Mouse (Mus musculus) intestine, postnatal 0 days (tissue): ENCODE data around the gene Mrps18b. TPM values are rescaled to one million over a fixed set of nuclear protein-coding genes. Genes with fewer than 3 reads are reported as not detected.
"Not testable (repeated sequence)": the region's sequence is repeated elsewhere in the genome, so short reads cannot be mapped to it uniquely, and the experiment has no call there.

Experiments used
- ATAC-seq: fragments of 200-750 bp; cut with Nextera tagmentation; 2 replicates; pipeline ENCODE4 v1.8.0; 2017; ENCODE audit warnings: mild to moderate bottlenecking, moderate TSS enrichment, moderate library complexity
- H3K27ac ChIP-seq: fragments of 300-500 bp; sonication (generic); 2 replicates; pipeline ENCODE4 v1.5.1; 2014; ENCODE audit warnings: mild to moderate bottlenecking, low read depth, low read length, moderate library complexity
- H3K27me3 ChIP-seq: fragments of 300-500 bp; sonication (generic); replicated peaks from 2 replicates; pipeline ENCODE4 v1.6.1; 2014; ENCODE audit warnings: low read length, mixed read lengths; ENCODE audit not compliant: control insufficient read depth, insufficient read depth
- H3K36me3 ChIP-seq: fragments of 300-500 bp; sonication (generic); 2 replicates; pipeline ENCODE4 v1.6.1; 2014; ENCODE audit warnings: mild to moderate bottlenecking, moderate library complexity; ENCODE audit not compliant: control insufficient read depth, insufficient read depth
- H3K4me1 ChIP-seq: fragments of 300-500 bp; sonication (generic); replicated peaks from 2 replicates; pipeline ENCODE4 v1.6.1; 2014; ENCODE audit warnings: antibody characterized with exemption, low read length, mixed read lengths; ENCODE audit not compliant: control insufficient read depth, insufficient read depth
- H3K4me2 ChIP-seq: fragments of 300-500 bp; sonication (generic); replicated peaks from 2 replicates; pipeline ENCODE4 v1.6.1; 2014; ENCODE audit warnings: low read depth, mild to moderate bottlenecking, moderate library complexity
- H3K4me3 ChIP-seq: fragments of 300-500 bp; sonication (generic); 2 replicates; pipeline ENCODE4 v1.5.1; 2014; ENCODE audit warnings: low read depth, low read length
- H3K9ac ChIP-seq: fragments of 300-500 bp; sonication (generic); 2 replicates; pipeline ENCODE4 v1.6.1; 2014; ENCODE audit warnings: mild to moderate bottlenecking, low read depth, low read length
- H3K9me3 ChIP-seq: fragments of 300-500 bp; sonication (generic); 2 replicates; pipeline ENCODE4 v1.6.1; 2016; ENCODE audit warnings: mixed run types; ENCODE audit not compliant: control insufficient read depth
- CTCF ChIP-seq: sonication (generic); IDR thresholded peaks from 2 replicates; pipeline ENCODE4 v1.5.1; 2016; ENCODE audit warnings: low read depth, mild to moderate bottlenecking, control low read depth, antibody characterized with exemption, moderate library complexity
- WGBS: fragments of 180-500 bp; shearing (Covaris S2); extraction: QIAGEN DNeasy Blood & Tissue Kit; methylation state at CpG from one replicate; pipeline ENCODE4 v1.1.7; 2014; 5-methylcytosine and 5-hydroxymethylcytosine counted together
- polyA plus RNA-seq: library from polyadenylated mRNA; unstranded; fragments of >200 nt; fragmentation: Nextera tagmentation; extraction: Ambion mirVana; gene quantifications from 2 replicates; pipeline ENCODE4 v1.2.1, GENCODE M21; 2015

The Mrps18b gene
- polyA plus RNA-seq, result 81.6 and 85.7 TPM in 2 replicates

- H3K4me3 ChIP-seq, result peak within 1 kb of the TSS; percentile 86
- WGBS, result under 1% methylated on average over 83 of the region's 83 CpGs
Observed at GRCm38 (mm10) chr17:35916297-35917142, at the start of gene Mrps18b, which contains the start of gene Ppp1r10. TSS of gene Mrps18b (minus strand) at chr17:35916389. TSS of gene Ppp1r10 (plus strand) at chr17:35916434.

GRCm38 (mm10) chr17:35963279-35963678 lies 47.1 kb upstream of the Mrps18b start:
- no peaks in the 10 kb centered on the region for H3K4me1 ChIP-seq
- no peaks in the 10 kb centered on the region for H3K9me3 ChIP-seq
- WGBS, result 91% methylated on average over 10 of the region's 10 CpGs
- H3K27me3 ChIP-seq, result no peaks in the 10 kb centered on the region
- H3K9ac ChIP-seq, result no peak overlapping the region
- ATAC-seq, result no peak
- H3K27ac ChIP-seq, result no peak overlapping the region
- H3K4me3 ChIP-seq, result no peak overlapping the region
- H3K4me2 ChIP-seq, result no peak overlapping the region
- peaks cover 74% of the 10 kb centered on the region for H3K36me3 ChIP-seq
- no peak for TF ChIP-seq CTCF

More at GRCm38 (mm10) chr17:35916297-35917142, at the start of gene Mrps18b, which contains the start of gene Ppp1r10:
- ATAC-seq, result peak; percentile 92
- peak; percentile 83 for TF ChIP-seq CTCF
- Histone ChIP-seq H3K9ac (peak within 1 kb of the TSS; percentile 93), H3K4me2 (peak within 1 kb of the TSS; percentile 69), H3K4me1 (peaks cover 7% of the 10 kb centered on the region; the same call in 1 of the 2 replicates), H3K27me3 (no peaks in the 10 kb centered on the region), H3K9me3 (no peaks in the 10 kb centered on the region), H3K27ac (peak within 1 kb of the TSS; percentile 95), H3K36me3 (peaks cover 18% of the 10 kb centered on the region)

- H3K9me3 ChIP-seq, result no peaks in the 10 kb centered on the region
- 95% methylated on average over 15 of the region's 15 CpGs for WGBS
- H3K36me3 ChIP-seq, result peaks cover 84% of the 10 kb centered on the region
Observed at GRCm38 (mm10) chr17:35958533-35959223, 42.5 kb upstream of the Mrps18b start.

GRCm38 (mm10) chr17:35954665-35955064 lies 38.5 kb upstream of the Mrps18b start:
- ATAC-seq, result no peak
- no peak overlapping the region for H3K27ac ChIP-seq
- H3K9me3 ChIP-seq, result no peaks in the 10 kb centered on the region
- H3K36me3 ChIP-seq, result peaks cover 44% of the 10 kb centered on the region
- TF ChIP-seq CTCF, result no peak
- H3K27me3 ChIP-seq, result no peaks in the 10 kb centered on the region
- no peak overlapping the region for H3K4me3 ChIP-seq
- H3K4me1 ChIP-seq, result no peaks in the 10 kb centered on the region
- H3K4me2 ChIP-seq, result no peak overlapping the region
- WGBS, result 76% methylated on average over 8 of the region's 8 CpGs
- no peak overlapping the region for H3K9ac ChIP-seq

More at GRCm38 (mm10) chr17:35958533-35959223, 42.5 kb upstream of the Mrps18b start:
- no peaks in the 10 kb centered on the region for H3K4me1 ChIP-seq
- no peak overlapping the region for H3K4me3 ChIP-seq
- no peak overlapping the region for H3K9ac ChIP-seq
- H3K27ac ChIP-seq, result no peak overlapping the region
- ATAC-seq, result no peak
- H3K27me3 ChIP-seq, result no peaks in the 10 kb centered on the region
- no peak for TF ChIP-seq CTCF
- no peak overlapping the region for H3K4me2 ChIP-seq

- not testable (repeated sequence) for H3K4me2 ChIP-seq, H3K4me1 ChIP-seq, H3K27ac ChIP-seq, H3K27me3 ChIP-seq, H3K9me3 ChIP-seq, H3K9ac ChIP-seq, H3K4me3 ChIP-seq, ATAC-seq
- 68% methylated on average over 2 of the region's 3 CpGs for WGBS
- peaks cover 23% of the 10 kb centered on the region for H3K36me3 ChIP-seq
Observed at GRCm38 (mm10) chr17:35952559-35952958, 36.4 kb upstream of the Mrps18b start.

- not testable (repeated sequence) for H3K36me3 ChIP-seq, H3K4me2 ChIP-seq, ATAC-seq, H3K4me3 ChIP-seq, H3K9ac ChIP-seq, H3K27ac ChIP-seq, H3K27me3 ChIP-seq, H3K9me3 ChIP-seq, H3K4me1 ChIP-seq
Observed at GRCm38 (mm10) chr17:35950946-35951345, 34.8 kb upstream of the Mrps18b start.
